Mouse (Mus musculus) MN1 (cell line): ENCODE measurements at regions not wholly inside any gene's neighbourhood (a gene's known extent, or its start where the extent isn't known, plus 50 kb on each side); places are given as distances from the start of the nearest gene placed in this dataset.

Experiments used
- DNase-seq: peaks from one replicate; pipeline ENCODE4 v3.0.0-alpha.2; 2016; ENCODE audit warnings: low spot score

DNA sequence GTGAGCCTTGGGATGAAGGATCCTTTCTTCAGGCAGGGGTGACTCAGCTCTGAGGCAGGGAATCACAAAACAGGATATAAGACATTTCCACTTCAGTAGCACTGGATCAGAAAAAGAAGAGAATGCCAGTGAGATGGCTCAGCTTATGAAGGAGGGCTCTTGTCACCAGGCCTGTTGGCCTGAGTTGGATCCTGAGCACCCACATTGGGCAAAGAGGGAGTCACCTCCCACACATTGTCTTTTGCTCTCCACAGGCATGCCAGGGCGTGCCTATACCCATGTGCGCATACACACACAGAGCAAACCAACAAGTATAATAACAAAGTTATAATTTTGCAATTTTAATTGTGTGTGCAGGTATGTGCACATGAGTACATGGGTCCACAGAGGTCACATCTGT lies 52.6 kb upstream of the Tbx3 start:
- no peak for DNase-seq

DNA sequence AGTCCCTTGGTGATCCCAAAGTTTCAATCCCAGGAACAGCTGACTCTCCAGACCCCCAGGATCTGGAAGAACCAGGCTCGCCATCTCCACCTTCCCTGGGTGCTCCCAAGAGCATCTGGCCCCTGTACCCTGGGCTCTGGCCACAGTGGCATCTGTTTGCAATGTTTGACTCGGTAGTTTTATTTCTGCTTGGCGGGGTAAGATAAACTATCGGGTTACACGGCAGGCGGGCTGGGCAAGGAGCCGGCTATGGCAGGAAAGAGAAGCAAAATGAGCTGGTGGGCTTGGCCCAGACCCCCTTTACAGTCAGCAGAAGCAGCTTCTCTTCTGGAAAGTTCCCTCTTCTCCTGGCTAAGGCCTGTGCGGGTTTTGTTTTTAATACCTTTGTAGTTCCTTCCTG lies 50.6 kb upstream of the Tbx3 start:
- no peak for DNase-seq
